Mouse (Mus musculus) neutrophil, adult 5-6 weeks (primary cell): Measurements from ENCODE around the gene Olfr1002. TPM values are rescaled to one million over a fixed set of nuclear protein-coding genes. Genes with fewer than 3 reads are reported as not detected.
"Not testable (repeated sequence)": the region's sequence is repeated elsewhere in the genome, so short reads cannot be mapped to it uniquely, and the experiment has no call there.

ENCODE experiments used
- ATAC-seq: fragments of 151-379, 151-347 bp; 2 replicates; pipeline ENCODE4 v1.8.0; 2017; ENCODE audit warnings: mild to moderate bottlenecking, moderate TSS enrichment; ENCODE audit not compliant: insufficient number of reproducible peaks, poor library complexity, low FRiP score, severe bottlenecking; ENCODE audit errors: extremely low read depth
- total RNA-seq: library from RNA; stranded (forward); fragments of 200-1000 nt; gene quantifications from 2 replicates; pipeline ENCODE4 v1.2.3, GENCODE M21; 2017

The Olfr1002 gene
- not detected in 2 replicates for total RNA-seq

- no peak for ATAC-seq
These were observed at the start of gene Olfr1002 for GRCm38 (mm10) chr2:85650604-85651003. Gene Olfr1002 (minus strand): TSS chr2:85650704.

- ATAC-seq, result no peak
These were observed 38.6 kb upstream of the Olfr1002 start, which contains the start of gene Olfr1008 for GRCm38 (mm10) chr2:85689131-85689530. Gene Olfr1008 (plus strand): TSS chr2:85689431.

GRCm38 (mm10) chr2:85678667-85679066 lies 28.2 kb upstream of the Olfr1002 start, which contains the start of gene Olfr1006:
Gene Olfr1006 (minus strand): TSS chr2:85678767.
- ATAC-seq, result no peak

GRCm38 (mm10) chr2:85664355-85664754 lies 13.9 kb upstream of the Olfr1002 start, which contains the start of gene Olfr154:
Gene Olfr154 (minus strand): TSS chr2:85664455.
- not testable (repeated sequence) for ATAC-seq

GRCm38 (mm10) chr2:85611803-85612202 lies 38.7 kb downstream of the Olfr1002 start, which contains the start of gene Olfr1000:
Gene Olfr1000 (minus strand): TSS chr2:85611903.
- no peak for ATAC-seq

Other genes with a start within 250 kb of the Olfr1002 start
- gene Olfr992, start 241.2 kb downstream of the Olfr1002 start, total RNA-seq, result not detected in 2 replicates
- not detected in 2 replicates for gene Olfr993, start 235.8 kb downstream of the Olfr1002 start, total RNA-seq
- 0.23 TPM in 1 of 2 replicates, not detected in the other for gene Olfr994, start 214.3 kb downstream of the Olfr1002 start, total RNA-seq
- gene Olfr995, start 207.1 kb downstream of the Olfr1002 start, total RNA-seq, result not detected in 2 replicates
- not detected in 2 replicates for gene 4833423E24Rik, start 131.7 kb downstream of the Olfr1002 start, total RNA-seq
- not detected in 2 replicates for gene Olfr996, start 71.5 kb downstream of the Olfr1002 start, total RNA-seq
- gene Olfr998, start 61.8 kb downstream of the Olfr1002 start, total RNA-seq, result not detected in 2 replicates
- not detected in 2 replicates for gene Olfr1000, start 38.8 kb downstream of the Olfr1002 start, total RNA-seq
- gene Olfr154, start 13.8 kb upstream of the Olfr1002 start, total RNA-seq, result not detected in 2 replicates
- gene Olfr1006, start 28.1 kb upstream of the Olfr1002 start, total RNA-seq, result not detected in 2 replicates
- gene Olfr1008, start 38.7 kb upstream of the Olfr1002 start, total RNA-seq, result not detected in 2 replicates
- gene Olfr1009, start 64.7 kb upstream of the Olfr1002 start, total RNA-seq, result not detected in 2 replicates
- gene Olfr1012, start 112.1 kb upstream of the Olfr1002 start, total RNA-seq, result not detected in 2 replicates
- 0.12 TPM in 1 of 2 replicates, not detected in the other for gene Olfr1013, start 116.4 kb upstream of the Olfr1002 start, total RNA-seq
- gene Olfr1014, start 122.0 kb upstream of the Olfr1002 start, total RNA-seq, result not detected in 2 replicates
- not detected in 2 replicates for gene Olfr1015, start 131.3 kb upstream of the Olfr1002 start, total RNA-seq
- gene Olfr1016, start 151.8 kb upstream of the Olfr1002 start, total RNA-seq, result not detected in 2 replicates
- not detected in 2 replicates for gene Olfr1018, start 167.8 kb upstream of the Olfr1002 start, total RNA-seq
- not detected in 2 replicates for gene Olfr1019, start 194.8 kb upstream of the Olfr1002 start, total RNA-seq
- gene Olfr1020, start 196.3 kb upstream of the Olfr1002 start, total RNA-seq, result 0.23 TPM in 1 of 2 replicates, not detected in the other
- not detected in 2 replicates for gene Olfr1022, start 217.9 kb upstream of the Olfr1002 start, total RNA-seq
- gene Olfr1023, start 234.9 kb upstream of the Olfr1002 start, total RNA-seq, result not detected in 2 replicates